Mouse (Mus musculus) heart, postnatal 0 days (tissue): ENCODE data around the gene 2810004N23Rik.

Source experiments
- CTCF ChIP-seq: IDR thresholded peaks from 2 replicates; pipeline ENCODE4 v1.5.1; 2016; ENCODE audit warnings: antibody characterized with exemption, control low read depth, low read depth
- EP300 ChIP-seq: IDR thresholded peaks from 2 replicates; pipeline ENCODE4 v1.6.1; 2016; ENCODE audit warnings: antibody characterized with exemption, low read depth

GRCm38 (mm10) chr8:124869708-124870107 lies 6.8 kb upstream of the 2810004N23Rik start:
- no peak for TF ChIP-seq CTCF
- no peak for TF ChIP-seq EP300
